Mouse (Mus musculus) kidney, postnatal 0 days (tissue): ENCODE measurements at regions not wholly inside any gene's neighbourhood (a gene's known extent, or its start where the extent isn't known, plus 50 kb on each side); places are given as distances from the start of the nearest gene placed in this dataset.
A peak's percentile ranks its signal among the peaks of the same experiment; 100 is the strongest.

Source experiments
- ATAC-seq: fragments of 200-750 bp; cut with Nextera tagmentation; replicated peaks from 2 replicates; pipeline ENCODE4 v1.8.0; 2017; ENCODE audit warnings: low read depth, moderate number of reproducible peaks, moderate TSS enrichment, moderate library complexity; ENCODE audit not compliant: low FRiP score
- DNase-seq: peaks from one replicate; pipeline ENCODE4 v3.0.0-alpha.2; 2016; ENCODE audit warnings: low spot score
- H3K27ac ChIP-seq: fragments of 300-500 bp; sonication (generic); 2 replicates; pipeline ENCODE4 v1.5.1; 2014; ENCODE audit warnings: mild to moderate bottlenecking
- H3K27me3 ChIP-seq: fragments of 300-500 bp; sonication (generic); 2 replicates; pipeline ENCODE4 v1.6.1; 2014; ENCODE audit warnings: low read length, mixed read lengths; ENCODE audit not compliant: insufficient read depth
- H3K36me3 ChIP-seq: fragments of 300-500 bp; sonication (generic); 2 replicates; pipeline ENCODE4 v1.6.1; 2014; ENCODE audit warnings: low read length, mixed read lengths; ENCODE audit not compliant: insufficient read depth
- H3K4me1 ChIP-seq: fragments of 300-500 bp; sonication (generic); replicated peaks from 2 replicates; pipeline ENCODE4 v1.6.1; 2014; ENCODE audit warnings: antibody characterized with exemption, low read length, mixed read lengths; ENCODE audit not compliant: insufficient read depth
- H3K4me2 ChIP-seq: fragments of 300-500 bp; sonication (generic); 2 replicates; pipeline ENCODE4 v1.6.1; 2014; ENCODE audit warnings: mild to moderate bottlenecking, low read length, moderate library complexity, mixed read lengths
- H3K4me3 ChIP-seq: fragments of 300-500 bp; sonication (generic); replicated peaks from 2 replicates; pipeline ENCODE4 v1.5.1; 2014; ENCODE audit warnings: low read depth, low read length
- H3K9ac ChIP-seq: fragments of 300-500 bp; sonication (generic); 2 replicates; pipeline ENCODE4 v1.6.1; 2014; ENCODE audit warnings: low read depth, low read length
- H3K9me3 ChIP-seq: fragments of 300-500 bp; sonication (generic); replicated peaks from 2 replicates; pipeline ENCODE4 v1.6.1; 2016; ENCODE audit warnings: low read length, inconsistent platforms, mixed read lengths
- CTCF ChIP-seq: IDR thresholded peaks from 2 replicates; pipeline ENCODE4 v1.5.1; 2016; ENCODE audit warnings: antibody characterized with exemption, low read depth, mild to moderate bottlenecking, moderate library complexity
- WGBS: fragments of 180-500 bp; shearing (Covaris S2); extraction: QIAGEN DNeasy Blood & Tissue Kit; methylation state at CpG from one replicate; pipeline ENCODE4 v1.1.7; 2014; 5-methylcytosine and 5-hydroxymethylcytosine counted together

DNA sequence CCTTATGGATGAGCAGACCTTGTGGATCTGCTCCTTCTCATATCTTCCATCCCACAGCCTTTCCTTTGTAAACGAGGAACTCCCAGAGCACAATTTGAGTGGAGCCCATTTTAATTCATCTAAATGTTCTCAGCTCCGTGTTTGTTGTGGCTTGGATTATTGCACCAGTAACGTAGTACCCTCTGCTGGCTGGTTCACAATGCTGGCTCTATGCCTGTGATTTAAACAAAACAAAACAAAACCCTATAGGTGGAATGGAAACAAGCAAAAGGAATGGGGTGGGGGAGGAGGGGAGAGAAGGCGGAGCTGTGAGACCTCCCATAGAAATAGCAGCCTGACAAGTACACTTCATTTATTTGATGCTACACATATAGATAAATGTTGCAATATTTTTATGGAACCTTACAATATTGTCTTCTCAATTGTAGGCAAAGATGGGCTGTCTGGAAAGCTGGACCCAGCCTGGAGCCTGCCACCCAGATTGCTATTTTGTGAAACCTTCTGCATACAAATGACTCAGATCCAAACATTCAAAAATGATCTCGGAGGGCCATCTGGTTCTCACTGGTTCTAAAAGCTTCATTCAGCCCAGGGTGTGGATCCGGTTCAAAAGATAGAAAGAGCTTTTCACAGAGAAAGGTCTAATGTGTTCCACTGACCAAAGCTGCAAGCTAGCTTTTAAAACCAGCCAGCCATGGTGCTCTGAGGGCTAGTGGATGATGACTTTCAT, 230.3 kb upstream of the Ubash3b start:
- no peak overlapping the region for H3K9ac ChIP-seq
- H3K36me3 ChIP-seq: no peaks in the 10 kb centered on the region
- H3K9me3 ChIP-seq: no peaks in the 10 kb centered on the region
- H3K4me3 ChIP-seq: no peak overlapping the region
- no peak for DNase-seq
- peak; percentile 16; the same call in 1 of the 2 replicates for TF ChIP-seq CTCF
- no peak for ATAC-seq
- H3K4me2 ChIP-seq: no peak overlapping the region
- H3K27ac ChIP-seq: no peak overlapping the region
- H3K4me1 ChIP-seq: no peaks in the 10 kb centered on the region
- 58% methylated on average over 6 of the region's 6 CpGs for WGBS
- no peaks in the 10 kb centered on the region for H3K27me3 ChIP-seq

DNA sequence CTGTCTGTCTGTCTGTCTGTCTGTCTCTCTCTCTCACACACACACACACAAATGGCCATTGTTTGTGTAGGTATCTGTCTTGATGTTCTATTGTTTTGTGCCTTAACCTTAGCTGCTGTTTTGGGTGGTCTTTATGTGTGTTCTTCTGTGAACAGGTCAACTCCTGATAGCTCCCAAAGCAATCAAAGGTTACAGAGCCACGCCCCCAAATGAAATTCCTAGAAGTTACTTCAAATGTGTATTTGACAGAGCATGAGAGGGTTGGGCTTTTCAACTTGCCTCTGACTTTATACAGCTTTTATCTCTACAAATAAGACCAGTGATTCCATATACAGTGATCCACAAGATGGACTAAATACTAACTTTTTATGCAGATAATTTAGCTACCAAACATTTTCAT, 217.8 kb upstream of the Ubash3b start:
- H3K27ac ChIP-seq: no peak overlapping the region
- H3K9ac ChIP-seq: no peak overlapping the region
- no peak overlapping the region for H3K4me2 ChIP-seq
- WGBS: 78% methylated on average over 1 of the region's 1 CpGs
- DNase-seq (peak; percentile 17), ATAC-seq (no peak)
- peaks cover 8% of the 10 kb centered on the region; the same call in 1 of the 2 replicates for H3K4me1 ChIP-seq
- no peak overlapping the region for H3K4me3 ChIP-seq
- H3K36me3 ChIP-seq: no peaks in the 10 kb centered on the region
- TF ChIP-seq CTCF: no peak
- no peaks in the 10 kb centered on the region for H3K9me3 ChIP-seq
- no peaks in the 10 kb centered on the region for H3K27me3 ChIP-seq

DNA sequence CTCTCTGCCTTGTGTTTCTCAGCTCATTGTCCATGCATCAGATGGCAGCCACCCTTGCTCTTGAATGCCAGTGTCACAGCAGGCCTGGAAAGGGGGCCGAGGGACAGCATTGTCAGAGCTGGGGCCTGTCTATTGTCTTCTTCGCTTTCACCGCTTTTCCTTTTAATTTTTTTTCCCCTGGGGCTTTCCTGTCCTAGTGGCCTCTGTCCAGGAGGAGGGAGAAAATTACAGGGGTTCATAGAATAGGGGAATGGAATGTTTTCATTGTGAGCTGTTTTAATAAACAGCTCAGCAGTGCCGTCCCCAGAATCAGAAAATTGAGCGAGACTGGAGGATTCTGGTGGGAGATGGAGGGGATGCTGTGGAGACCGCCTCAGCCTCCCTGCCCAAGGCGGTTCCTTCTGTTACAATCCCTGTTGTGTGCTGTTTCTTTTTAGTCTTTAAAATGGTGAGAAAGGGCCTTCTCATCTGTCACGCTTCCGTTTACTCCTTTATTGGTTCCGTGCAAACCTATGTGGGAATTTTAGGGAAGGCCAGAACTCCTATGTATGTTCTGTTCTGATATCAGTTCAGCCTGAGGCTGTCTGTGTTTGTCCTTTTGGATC, 217.2 kb upstream of the Ubash3b start:
- Histone ChIP-seq H3K36me3 (no peaks in the 10 kb centered on the region), H3K4me1 (peaks cover 8% of the 10 kb centered on the region; the same call in 1 of the 2 replicates), H3K9ac (no peak overlapping the region), H3K4me2 (no peak overlapping the region), H3K9me3 (no peaks in the 10 kb centered on the region), H3K27me3 (no peaks in the 10 kb centered on the region), H3K27ac (no peak overlapping the region), H3K4me3 (no peak overlapping the region)
- TF ChIP-seq CTCF: no peak
- no peak for DNase-seq
- ATAC-seq: no peak
- 65% methylated on average over 10 of the region's 10 CpGs for WGBS

DNA sequence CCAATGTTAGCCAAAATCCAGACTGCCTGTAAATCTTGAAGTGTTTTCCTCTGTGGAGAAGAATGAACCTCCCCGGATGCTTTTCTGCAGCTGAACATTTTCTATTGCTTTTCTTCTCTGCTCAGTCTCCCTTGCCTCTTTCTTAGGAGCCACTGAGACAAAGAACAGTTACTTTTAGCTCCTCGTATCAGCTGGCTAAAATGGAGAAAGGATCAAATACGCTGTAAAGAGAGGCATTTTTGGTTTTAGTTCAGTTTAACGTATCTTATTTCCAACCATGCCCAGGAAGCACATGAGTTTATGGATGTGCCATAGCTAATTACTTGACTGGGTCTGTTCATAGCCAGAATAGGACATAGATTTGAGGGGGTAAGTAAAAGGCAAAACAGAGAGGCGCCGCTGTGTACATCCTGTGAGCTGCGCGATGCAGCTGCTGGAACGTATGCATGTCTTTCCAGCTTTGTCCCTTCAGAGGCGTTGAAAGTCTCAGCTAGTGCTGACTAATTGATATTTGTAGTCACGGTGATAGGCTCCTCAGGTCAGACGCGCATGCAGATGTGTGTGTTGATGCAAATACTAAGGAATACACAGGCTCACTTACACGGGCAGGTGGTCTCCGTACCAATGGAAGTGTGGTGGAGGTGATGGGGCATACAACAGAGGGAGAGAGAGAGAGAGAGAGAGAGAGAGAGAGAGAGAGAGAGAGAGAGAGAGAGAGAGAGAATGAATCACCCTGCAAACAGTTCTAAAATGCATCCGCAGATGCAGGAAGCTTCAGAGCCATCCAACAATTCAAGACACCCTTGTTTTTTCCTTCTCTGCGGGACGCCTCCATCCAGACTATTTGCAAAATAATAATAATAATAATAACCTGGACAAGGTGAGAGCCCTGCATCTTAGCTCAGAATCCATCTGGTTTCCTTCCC, 216.5 kb upstream of the Ubash3b start:
- ATAC-seq (0 out of 2 replicates have a peak, but pooled peaks have one; percentile 40), DNase-seq (peak; percentile 84)
- Histone ChIP-seq H3K4me2 (peak overlapping the region; percentile 34; the same call in 1 of the 2 replicates), H3K4me1 (peaks cover 8% of the 10 kb centered on the region; the same call in 1 of the 2 replicates), H3K27me3 (no peaks in the 10 kb centered on the region), H3K9me3 (no peaks in the 10 kb centered on the region), H3K4me3 (no peak overlapping the region), H3K9ac (no peak overlapping the region), H3K27ac (peak overlapping the region; percentile 79), H3K36me3 (no peaks in the 10 kb centered on the region)
- no peak for TF ChIP-seq CTCF
- 48% methylated on average over 18 of the region's 18 CpGs for WGBS

DNA sequence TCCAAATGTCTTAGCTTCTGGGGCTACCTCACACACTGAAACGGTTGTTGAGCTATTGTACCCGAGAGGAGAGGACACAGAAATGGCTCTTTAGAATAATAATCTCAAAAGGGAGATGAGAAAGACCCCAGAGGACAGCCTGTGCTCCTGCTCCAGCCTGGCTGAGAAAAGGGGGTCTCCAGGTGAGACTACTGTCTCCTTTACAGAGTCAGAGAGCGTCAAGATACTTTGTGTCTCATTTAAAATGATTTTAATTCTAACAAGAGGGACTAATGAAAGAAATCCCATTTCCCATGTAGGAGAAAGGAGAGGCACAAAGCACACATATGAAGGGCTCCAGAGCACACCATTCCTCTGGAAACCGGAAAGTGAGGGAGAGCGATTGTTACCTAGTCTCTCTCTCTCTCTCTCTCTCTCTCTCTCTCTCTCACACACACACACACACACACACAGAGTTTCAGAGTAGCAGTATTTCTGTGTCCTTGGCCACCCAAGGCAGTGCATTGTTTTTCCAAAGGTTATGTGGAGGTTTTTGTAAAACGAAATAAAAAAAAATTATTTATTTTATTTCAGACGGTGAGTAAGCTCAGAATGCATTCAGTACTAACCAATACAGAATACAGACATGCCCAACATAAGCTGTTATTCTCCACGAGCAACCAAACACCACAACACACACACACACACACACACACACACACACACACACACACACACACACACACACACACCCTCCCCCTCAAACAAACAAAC, 215.6 kb upstream of the Ubash3b start:
- no peaks in the 10 kb centered on the region for H3K27me3 ChIP-seq
- no peak overlapping the region for H3K9ac ChIP-seq
- no peak for TF ChIP-seq CTCF
- peak overlapping the region; percentile 58 for H3K4me2 ChIP-seq
- no peak overlapping the region; the same call in 1 of the 2 replicates for H3K4me3 ChIP-seq
- ATAC-seq (no peak), DNase-seq (peak; percentile 30)
- H3K27ac ChIP-seq: no peak overlapping the region
- peaks cover 8% of the 10 kb centered on the region; the same call in 1 of the 2 replicates for H3K4me1 ChIP-seq
- 48% methylated on average over 8 of the region's 8 CpGs for WGBS
- no peaks in the 10 kb centered on the region for H3K9me3 ChIP-seq
- H3K36me3 ChIP-seq: no peaks in the 10 kb centered on the region
